Mouse (Mus musculus): Measurements from ENCODE around the gene Zfp981.
"Not testable (repeated sequence)": the region's sequence is repeated elsewhere in the genome, so short reads cannot be mapped to it uniquely, and the experiment has no call there.

The Zfp981 gene

DNA sequence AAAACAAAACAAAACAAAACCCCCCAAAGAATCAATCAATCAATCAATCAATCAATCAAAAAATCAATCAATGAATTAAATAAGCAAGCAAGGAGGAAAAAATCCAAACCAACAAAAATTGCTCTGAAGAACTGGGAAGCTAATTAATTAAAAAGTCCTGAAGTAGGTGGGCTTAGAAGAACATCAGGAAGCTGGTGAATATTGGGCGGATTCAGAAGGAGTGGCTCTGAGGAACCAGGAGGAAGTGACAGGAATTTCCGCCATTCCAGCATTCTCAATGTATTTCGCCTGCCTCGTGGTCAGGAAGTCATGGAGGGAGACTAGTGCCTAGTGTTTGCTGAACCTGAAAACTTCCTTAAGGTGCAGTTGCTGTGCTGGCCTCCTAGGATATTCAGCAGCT is at the start of gene Zfp981:
Zfp981 (plus strand) TSS at position 301 of the 400 bp plus-strand sequence.
- DNase-seq (ENCODE audit: low spot score in 2 of 2): not testable (repeated sequence)

DNA sequence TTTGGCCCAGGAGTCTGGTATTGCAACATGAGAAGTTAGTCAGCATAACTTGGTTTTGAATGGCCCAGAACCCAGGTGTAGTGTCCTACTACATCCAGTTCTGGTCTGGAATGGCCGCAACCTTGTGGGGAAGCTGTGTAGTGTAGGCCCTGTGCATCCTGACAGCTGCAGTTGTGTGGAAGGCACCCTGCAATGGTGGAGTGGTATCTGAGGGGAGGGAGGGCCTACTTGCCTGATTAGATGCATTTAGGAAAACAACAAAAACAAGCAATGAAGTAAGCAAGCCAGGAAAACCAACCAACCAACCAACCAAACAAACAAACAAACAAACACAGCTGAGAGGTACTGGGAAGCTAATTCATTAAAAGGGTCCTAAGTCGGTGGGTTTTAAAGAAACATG is 49.3 kb upstream of the Zfp981 start:
- DNase-seq (ENCODE audit: low spot score in 2 of 2): not testable (repeated sequence)

DNA sequence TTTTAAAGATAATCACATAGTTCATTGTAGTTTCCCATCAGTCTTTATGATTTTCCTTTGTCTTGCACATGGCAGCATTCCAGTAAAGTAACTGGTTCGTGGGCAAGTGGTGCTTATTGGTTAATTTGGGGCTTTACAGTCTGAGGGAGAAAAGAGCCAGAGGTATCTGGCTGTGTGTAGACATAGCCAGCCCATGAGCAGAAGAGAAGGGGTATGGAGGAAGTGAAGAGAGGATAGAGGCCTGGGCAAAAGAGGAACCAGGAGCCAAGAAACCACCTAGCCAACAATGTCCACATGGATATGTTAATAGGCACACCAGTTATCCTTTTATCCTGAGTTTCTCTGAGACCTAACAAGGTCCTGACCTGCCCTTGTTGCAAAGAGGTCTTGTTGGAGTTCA is 47.7 kb upstream of the Zfp981 start:
- not testable (repeated sequence) for DNase-seq (ENCODE audit: low spot score in 2 of 2)

DNA sequence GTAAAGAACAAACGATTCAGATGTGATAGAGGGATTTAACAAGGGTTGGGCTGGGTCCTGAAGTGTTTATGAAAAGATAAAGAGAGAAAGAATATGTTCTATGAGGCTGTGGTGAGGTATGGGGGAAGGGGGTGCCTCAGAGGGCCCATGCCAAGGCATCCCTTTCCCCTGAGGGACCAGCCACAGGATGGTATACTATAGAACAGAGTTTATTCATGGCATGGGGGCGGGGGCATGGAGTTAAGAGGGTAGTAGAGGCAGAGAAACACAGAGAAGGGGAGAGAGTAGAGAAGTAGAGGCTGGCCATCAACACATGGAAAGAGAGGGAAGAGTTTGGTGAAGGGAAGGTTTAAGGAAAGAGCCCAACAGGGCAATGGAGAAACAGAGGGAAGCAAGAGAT is 46.9 kb upstream of the Zfp981 start:
- no peak for DNase-seq (ENCODE audit: low spot score in 2 of 2)

DNA sequence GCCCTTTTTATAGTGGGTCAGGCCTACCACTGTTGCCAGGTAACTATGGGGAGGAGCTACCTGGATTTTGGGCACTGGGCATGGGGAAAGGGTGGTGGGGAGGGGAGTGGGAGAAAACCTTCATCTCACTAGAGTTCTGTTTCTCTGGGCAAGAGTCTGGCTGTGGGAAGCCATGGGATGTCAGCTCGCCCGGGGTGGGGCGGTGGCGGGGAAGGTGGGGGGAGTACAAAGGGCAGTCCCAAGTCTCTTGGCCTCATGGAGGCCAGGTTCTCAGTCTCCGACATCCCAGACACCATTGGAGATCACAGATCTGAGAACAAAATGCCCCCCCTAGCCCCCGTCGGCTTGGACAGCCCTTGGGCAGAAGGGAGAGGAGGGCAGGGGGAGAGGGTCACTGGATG is 46.5 kb upstream of the Zfp981 start:
- no peak for DNase-seq (ENCODE audit: low spot score in 2 of 2)

DNA sequence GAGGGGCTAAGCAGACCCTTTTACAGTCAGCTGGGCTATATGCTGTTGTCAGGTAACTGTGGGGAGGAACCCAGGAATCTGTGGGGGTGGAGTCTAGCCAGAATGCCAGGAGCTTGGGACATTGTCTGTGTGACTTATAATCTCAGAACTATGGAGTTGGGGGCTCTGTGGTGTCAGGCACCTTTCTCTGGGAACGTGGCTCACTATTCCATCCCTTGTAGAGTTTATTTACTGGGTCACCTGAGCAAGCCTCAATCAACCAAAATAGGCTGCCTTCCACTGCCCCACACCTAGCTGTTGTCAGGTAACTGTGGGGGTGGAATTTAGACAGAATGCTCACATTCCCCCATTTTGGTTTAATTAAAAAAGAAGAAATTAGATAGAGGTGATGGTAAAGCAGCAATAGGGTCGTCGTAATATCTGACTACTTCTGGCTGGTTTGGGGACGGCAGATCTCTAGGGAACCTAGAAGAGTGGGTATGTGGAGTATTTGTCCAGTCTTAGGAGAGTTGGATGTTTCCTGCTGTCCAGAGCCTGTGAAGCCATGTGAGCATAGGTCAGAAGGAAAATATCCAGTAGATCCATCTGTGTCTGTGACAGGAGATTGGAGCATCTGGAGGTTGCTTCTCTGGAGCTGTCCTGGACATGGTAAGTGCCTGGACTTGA is 45.6 kb upstream of the Zfp981 start:
- DNase-seq (ENCODE audit: low spot score in 2 of 2): no peak

DNA sequence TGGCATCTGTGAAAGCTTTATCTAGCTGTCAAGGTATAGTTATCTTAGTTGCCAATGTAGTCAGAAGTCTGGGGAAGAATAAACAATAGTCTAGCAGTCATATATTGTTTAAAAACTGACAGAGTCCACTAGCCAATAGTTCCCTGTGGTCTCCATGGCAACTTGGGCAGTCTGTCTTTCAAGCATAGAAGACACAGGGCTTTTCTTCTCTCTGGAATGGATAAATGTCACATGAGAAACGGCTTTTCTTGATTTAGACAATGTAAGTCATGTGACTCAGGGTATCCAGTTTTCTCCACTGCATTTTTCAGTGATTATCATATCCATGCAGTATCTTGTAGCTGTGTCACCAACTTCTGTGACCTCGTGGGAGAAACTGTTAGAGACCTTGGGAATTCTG is 44.7 kb upstream of the Zfp981 start:
- no peak for DNase-seq (ENCODE audit: low spot score in 2 of 2)

DNA sequence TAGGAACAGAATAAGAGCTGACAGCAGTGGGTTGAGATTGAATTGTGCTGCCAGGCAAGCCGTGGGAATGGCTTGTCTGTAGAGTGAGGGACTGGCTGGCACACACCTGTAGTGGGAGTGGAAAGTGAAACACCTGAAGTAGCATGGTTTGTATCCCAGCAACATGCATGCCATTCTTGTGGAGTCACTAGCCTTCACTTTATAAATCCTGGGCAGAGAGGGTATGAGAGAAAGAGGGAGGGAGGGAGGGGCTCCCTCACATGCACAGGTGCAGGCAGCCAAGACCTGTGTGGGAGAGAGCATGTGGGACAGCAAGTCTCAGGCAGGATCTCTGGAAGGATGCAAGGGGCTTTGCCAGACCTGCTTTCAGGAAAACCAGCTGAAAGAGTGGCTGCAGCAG is 44.1 kb upstream of the Zfp981 start:
- no peak for DNase-seq (ENCODE audit: low spot score in 2 of 2)

DNA sequence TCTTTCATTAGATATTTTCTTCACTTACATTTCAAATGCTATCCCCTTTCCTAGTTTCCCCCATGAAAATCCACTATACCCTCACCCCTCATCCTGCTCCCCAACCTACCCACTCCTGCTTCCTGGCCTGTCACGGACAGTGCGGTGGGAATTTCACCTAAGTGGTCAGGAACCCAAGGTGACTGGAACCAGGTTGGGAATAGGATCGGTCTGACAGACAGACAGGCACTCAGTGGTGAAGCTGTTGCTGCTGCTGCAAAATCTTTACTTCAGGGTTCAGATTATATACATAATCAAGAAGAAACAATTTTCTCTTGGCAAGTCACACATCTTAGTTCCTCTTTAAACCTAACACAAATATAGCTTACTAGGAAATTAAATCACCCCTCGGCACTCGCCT is 42.0 kb upstream of the Zfp981 start:
- DNase-seq (ENCODE audit: low spot score in 2 of 2): not testable (repeated sequence)

DNA sequence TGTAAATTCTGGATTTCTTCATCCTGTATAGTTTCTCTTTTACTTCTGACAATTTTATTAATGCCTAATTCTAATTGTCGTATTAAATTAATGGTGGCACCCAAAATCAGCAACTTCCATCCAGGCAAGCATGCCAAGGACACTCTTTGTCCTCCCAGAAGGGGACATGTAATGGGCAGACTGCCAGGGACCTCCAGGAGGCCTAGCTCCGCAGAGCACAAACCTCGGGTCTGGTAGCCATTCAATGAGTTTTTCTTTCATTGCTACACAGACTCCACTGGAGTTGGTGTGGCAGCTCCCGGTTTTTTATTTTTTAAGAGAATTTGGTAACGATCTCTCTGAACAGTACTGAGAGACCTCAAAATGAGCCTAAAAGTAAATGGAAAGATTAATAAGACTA is 41.1 kb upstream of the Zfp981 start:
- DNase-seq (ENCODE audit: low spot score in 2 of 2): not testable (repeated sequence)

DNA sequence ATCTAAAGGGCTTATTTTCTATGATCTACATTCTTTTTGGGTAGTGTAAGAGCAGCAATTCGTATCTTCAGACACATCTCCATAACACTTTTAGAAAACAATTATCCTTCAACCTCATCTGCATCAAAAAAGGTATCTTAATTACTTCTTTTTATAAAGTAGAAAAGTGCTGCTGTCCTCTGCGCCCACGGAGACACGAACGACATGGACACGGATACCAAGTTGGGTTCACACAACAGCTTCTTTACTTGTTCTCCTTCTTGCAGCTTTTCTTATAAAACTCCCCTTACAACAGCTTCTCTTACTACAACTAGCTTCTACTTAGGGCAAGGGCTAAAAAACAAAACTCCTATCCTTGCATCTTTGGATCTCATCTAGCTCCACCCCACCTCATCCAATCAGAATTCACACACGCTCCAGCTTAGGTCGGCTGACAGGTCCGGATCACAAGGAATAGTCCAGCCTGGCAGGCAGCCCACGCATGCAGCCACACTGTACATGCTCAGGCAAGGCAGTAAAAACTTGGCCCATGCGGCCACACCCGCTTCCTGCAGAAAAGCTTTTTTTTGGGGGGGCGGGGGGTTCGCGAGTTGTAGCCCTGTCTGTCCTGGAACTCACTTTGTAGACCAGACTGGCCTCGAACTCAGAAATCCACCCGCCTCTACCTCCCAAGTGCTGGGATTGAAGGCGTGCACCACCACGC is 38.0 kb upstream of the Zfp981 start:
- not testable (repeated sequence) for DNase-seq (ENCODE audit: low spot score in 2 of 2)

DNA sequence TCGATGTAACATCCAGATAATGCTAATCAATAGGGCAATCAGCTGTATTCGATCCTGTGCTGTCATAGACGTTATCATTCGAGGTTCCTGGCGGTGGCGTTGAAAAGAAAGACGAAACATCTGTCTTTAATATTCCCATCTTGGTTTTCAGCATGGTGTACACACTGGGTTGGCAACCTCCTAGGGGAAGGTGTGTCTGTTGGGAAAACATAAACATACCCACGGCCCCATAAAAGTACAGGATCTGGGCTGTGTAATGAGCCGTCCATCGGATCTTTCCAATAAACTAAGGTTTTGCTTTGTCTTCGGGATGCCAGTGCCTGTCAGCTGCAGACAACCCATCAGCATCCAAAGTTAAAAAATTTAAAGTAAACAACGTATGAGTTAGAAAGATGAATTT is 31.8 kb upstream of the Zfp981 start:
- not testable (repeated sequence) for DNase-seq (ENCODE audit: low spot score in 2 of 2)

DNA sequence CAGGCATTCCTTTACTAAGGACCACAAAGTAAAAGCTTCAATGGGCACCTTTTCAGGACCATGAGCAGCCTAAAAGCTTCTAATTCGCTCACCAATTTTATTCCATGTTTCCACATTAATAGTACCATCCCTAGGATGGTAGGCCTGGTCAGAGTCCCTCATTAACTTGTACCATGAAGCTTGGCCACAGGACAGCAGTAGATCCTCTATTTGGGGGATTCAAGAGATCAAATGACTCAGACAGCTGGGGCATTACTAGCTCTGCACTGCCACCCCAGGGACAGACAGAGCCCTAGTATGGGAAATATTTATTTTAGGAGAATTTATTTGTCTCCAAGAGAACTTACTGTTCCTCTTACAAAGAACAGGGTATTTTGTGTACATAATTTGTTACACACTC is 27.6 kb upstream of the Zfp981 start:
- DNase-seq (ENCODE audit: low spot score in 2 of 2): not testable (repeated sequence)

DNA sequence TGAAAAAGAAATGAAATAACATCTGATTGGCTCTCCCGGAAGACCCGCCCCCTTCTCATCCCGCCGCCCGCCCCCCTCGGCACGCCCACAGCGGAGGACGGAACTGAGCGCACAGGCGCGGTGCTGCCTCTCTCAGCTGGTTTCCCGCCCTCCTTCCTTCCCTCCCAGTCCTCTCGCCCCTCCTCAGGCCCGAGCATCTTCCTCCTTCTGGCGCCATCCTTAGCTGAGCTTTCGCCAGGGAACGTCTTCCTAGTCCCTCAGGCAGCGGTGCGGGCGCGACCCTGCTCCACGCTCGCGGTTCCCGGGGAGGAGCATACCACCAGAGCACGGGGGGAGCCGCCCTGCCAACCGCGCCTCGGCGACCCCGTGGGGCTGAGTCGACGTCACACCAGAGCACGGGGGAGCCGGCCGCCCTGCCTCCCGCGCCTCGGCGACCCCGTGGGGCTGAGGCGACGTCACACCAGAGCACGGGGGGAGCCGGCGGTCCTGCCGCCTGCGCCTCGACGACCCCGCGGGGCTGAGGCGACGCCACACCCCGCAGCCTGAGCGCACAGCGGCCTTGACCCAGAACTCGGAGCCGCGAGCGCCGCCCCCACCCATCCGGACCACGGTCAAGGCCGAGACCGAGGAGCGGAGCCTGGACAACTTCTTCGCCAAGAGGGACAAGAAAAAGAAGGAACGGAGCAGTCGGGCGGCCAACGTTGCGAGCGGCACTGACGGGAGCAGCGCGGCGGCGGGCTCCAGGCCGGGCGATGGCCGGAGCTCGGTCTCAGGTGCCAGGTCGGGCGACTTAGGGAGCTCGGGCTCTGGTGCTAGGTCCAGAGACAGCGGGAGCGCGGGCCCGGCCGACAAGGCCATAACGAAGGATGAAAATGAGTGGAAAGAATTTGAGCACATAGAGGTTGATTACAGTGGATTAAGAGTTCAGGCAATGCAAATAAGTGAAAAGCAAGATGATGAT is 26.8 kb upstream of the Zfp981 start:
- not testable (repeated sequence) for DNase-seq (ENCODE audit: low spot score in 2 of 2)

DNA sequence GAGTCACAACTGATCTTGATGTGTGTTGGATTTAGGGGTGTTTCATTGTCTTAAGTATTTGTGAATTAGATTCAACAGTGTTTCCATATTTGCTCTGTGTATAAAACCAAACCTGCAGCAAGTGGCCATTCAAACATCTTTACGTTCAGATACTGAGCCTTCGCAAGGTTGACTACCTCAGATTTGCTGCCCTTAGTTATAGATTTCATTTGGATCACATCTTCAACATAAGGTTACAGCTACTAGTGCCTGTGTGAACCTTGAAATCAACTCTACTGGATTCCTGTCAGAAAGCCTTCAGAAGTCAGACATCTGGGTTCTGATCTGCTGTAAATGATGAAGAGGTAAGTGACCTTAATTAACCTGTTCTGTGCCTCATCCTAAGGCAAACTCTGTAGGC is 25.6 kb upstream of the Zfp981 start:
- not testable (repeated sequence) for DNase-seq (ENCODE audit: low spot score in 2 of 2)

DNA sequence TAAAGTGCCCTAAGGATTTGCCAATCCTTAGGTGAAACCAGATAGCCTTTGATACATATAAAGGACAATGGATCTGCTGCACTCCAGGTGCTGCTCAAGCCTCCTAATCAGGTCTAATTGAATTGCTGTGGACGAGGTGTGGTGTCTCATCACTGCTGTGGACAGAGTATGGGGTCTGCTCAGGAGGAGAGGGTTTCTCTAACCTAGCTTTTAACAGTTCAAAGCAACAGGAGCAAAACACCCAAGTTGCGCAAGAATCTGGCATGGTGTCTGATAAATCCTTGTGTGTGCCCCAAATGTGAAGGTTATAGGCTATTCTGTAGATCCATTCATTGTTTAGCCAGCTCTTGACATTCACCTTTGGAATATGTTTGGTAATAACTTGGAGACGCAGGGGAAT is 24.9 kb upstream of the Zfp981 start:
- not testable (repeated sequence) for DNase-seq (ENCODE audit: low spot score in 2 of 2)

DNA sequence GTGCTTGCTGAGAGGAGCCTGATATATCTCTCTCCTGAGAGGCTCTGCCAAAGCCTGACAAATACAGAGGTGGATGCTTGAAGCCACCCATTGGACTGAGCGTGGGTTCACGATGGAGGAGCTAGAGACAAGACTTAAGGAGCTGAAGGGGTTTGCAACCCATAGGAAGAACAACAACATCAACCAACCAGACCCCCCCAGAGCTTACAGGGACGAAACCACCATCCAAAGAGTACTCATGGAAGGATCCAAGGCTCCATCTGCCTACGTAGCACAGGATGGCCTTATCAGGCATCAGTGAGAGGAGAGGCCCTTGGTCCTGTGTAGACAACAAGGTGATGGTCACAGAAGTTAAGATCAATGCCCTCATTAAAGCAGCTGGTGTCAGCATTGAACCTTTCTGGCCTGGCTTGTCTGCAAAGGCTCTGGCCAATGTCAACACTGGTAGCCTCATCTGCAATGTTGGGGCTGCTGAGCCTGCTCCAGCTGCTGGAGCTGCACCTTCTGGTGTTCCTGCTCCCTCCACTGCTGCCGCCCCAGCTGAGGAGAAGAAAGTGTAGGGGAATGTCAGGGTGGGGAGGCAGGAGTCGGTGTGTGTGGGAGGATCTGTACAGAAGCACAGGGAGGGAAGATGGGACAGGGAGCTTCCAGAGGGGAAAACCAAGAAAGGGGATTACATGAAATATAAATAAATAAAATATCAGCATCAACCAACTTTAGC is 21.3 kb upstream of the Zfp981 start:
- not testable (repeated sequence) for DNase-seq (ENCODE audit: low spot score in 2 of 2)

DNA sequence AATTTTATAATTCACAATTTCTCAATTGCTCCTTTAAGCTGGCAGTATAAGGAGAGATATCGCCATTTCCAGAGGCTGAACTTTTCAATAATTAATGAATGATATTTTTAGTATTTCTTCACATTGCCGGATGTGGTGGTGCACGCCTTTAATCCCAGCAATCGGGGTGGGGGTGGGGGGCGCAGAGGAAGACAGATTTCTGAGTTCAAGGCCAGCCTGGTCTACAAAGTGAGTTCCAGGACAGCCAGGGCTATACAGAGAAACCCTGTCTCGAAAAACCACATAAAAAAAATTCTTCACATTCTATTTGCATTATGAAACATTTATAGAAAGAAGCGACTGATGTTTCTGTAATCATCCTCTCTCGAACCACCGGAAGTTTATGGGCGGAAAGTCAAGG is 19.3 kb upstream of the Zfp981 start:
- not testable (repeated sequence) for DNase-seq (ENCODE audit: low spot score in 2 of 2)

DNA sequence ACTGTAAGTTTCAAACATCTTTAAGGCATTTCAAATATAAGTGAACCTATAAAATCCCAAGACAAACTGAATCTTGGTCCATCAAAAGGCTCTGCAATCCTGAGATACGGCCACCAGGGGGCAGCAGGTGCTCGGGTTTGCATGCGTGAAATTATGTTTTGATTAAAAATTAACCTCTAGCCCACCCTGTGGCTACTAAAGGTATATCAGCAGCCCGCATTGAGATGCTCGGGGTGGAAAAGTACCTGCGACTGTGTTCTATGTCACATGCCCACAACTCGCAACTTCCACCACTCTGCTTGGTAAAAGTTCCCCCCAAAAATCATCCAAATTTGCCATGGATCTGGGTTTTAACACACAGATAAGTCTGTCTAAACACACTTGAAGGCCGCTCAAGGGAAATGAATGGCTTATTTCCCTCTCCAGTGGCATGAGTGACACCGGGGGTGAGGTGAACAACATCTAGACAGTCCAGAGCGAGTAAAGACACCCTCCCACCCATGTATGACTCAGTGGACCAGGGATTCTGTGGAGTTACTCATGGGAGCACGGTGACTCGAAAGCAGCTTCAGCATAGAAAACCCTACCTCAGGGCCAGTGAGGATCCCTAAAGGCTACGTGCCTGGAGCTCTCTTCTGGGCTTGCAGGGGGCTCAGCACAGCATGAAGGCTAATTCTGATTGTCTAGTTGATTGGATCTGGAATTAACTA is 18.1 kb upstream of the Zfp981 start:
- not testable (repeated sequence) for DNase-seq (ENCODE audit: low spot score in 2 of 2)

DNA sequence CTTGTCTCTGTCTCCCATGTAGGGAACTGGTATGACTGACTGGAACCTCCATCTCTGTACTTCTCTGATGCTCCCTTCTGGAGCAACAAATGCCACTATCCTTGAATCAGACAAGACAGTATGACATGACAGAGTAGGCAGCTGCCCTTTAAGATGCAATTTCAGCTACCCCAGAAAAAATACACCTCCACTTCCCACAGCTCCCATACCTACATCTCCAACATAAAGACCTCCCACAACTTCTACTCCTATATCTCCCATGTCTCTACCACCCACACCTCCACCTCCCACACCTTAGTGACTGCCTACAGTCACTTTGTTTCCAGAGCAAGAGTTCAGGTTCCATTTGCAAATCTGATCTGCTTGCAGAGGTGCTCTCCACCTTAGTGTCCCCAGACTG is 17.2 kb upstream of the Zfp981 start:
- DNase-seq (ENCODE audit: low spot score in 2 of 2): not testable (repeated sequence)
